Mouse (Mus musculus): ENCODE measurements around the gene Gss. TPM values are rescaled to one million over a fixed set of nuclear protein-coding genes. Genes with fewer than 3 reads are reported as not detected.

The Gss gene
- polyA plus RNA-seq, 1 experiment from 2014 or later = 49.3 TPM

DNA sequence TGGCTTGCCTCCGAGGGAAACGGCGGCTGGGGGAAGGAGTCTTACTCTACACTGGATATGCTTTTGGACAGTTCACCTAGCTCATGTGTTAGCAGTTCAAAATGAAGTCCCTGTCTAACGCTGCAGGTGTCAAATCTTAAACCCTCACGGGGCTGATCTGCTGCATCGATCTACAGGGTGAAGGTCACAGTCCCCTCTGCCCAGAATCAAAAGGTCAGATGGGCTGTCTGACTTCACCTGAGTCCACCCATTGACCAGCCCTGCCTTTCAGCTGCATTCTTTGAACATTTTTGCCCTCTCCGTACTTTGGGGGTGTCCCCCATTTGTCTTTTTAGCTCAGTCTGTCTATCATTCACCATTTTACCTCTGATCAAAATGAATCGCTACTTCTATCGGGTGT, 7.5 kb downstream of the Gss start:
- H3K27me3 ChIP-seq (ENCODE audit: insufficient read depth, low read length) = no peaks in the 10 kb centered on the region
- peaks cover 15% of the 10 kb centered on the region for H3K4me1 ChIP-seq (ENCODE audit: insufficient read depth)
- no peaks in the 10 kb centered on the region for H3K9me3 ChIP-seq (ENCODE audit: low read length)
- no peak for TF ChIP-seq CTCF (IDR thresholded peaks at IDR 0.05; ENCODE audit: low read depth)
- TF ChIP-seq EP300 (IDR thresholded peaks at IDR 0.05; ENCODE audit: low read depth) = no peak
- H3K9ac ChIP-seq (replicated peaks) = no peak overlapping the region
- peak; percentile 46 for ATAC-seq
- 0 out of 2 replicates have a peak overlapping the region, but pooled peaks have one; percentile 16 for H3K27ac ChIP-seq (ENCODE audit: low read depth)
- no peak overlapping the region for H3K4me3 ChIP-seq (ENCODE audit: low read depth, low read length)
- H3K4me2 ChIP-seq (ENCODE audit: low read depth, low read length) = peak overlapping the region; percentile 46; the same call in 1 of the 2 replicates
- no peak for DNase-seq
- 69% methylated on average over 9 of the region's 9 CpGs for WGBS (ENCODE audit: insufficient replicate concordance)
- 0 out of 2 replicates have a peak, but pooled peaks cover 9% of the 10 kb centered on the region for H3K36me3 ChIP-seq (replicated peaks; ENCODE audit: insufficient read depth, low read length)

DNA sequence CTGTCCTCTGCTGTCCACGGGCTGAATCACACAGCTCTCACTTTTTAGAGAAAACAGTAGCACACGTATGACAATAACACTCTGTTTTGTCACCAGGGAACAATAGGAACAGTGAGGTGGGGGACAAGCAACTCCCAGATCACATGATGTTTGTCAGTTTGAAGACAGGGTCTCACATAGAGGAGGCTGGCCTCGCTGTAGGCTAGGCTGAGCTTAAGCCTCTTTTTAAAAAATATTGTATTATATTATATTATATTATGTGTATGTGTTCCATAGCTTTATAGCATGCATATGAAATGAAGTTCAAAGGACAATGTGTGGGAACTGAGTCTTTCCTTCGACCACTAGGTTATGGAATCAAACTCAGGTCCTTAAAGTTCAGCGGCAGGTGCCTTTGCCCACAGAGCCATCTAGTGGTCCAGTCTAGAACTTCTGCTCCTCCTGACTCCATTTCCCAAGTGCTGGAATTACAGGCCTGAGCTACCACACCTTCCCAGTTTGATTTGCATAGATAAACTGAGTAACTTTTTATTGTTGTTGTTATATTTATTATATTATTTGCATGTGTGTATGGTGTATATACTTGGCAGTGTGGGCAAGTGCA, 8.6 kb downstream of the Gss start:
- 0 out of 2 replicates have a peak, but pooled peaks cover 7% of the 10 kb centered on the region for H3K4me1 ChIP-seq (ENCODE audit: insufficient read depth)
- no peak overlapping the region for H3K27ac ChIP-seq (ENCODE audit: low read depth)
- H3K4me3 ChIP-seq (ENCODE audit: low read depth, low read length) = no peak overlapping the region
- H3K36me3 ChIP-seq (replicated peaks; ENCODE audit: insufficient read depth, low read length) = 0 out of 2 replicates have a peak, but pooled peaks cover 9% of the 10 kb centered on the region
- ATAC-seq (no peak; the same call in 1 of the 2 replicates), DNase-seq (peak; percentile 61)
- TF ChIP-seq CTCF (IDR thresholded peaks at IDR 0.05; ENCODE audit: low read depth) = peak; percentile 93
- no peak for TF ChIP-seq EP300 (IDR thresholded peaks at IDR 0.05; ENCODE audit: low read depth)
- H3K9ac ChIP-seq (replicated peaks) = no peak overlapping the region
- no peaks in the 10 kb centered on the region for H3K9me3 ChIP-seq (ENCODE audit: low read length)
- no peaks in the 10 kb centered on the region for H3K27me3 ChIP-seq (ENCODE audit: insufficient read depth, low read length)
- H3K4me2 ChIP-seq (ENCODE audit: low read depth, low read length) = no peak overlapping the region
- 56% methylated on average over 5 of the region's 5 CpGs for WGBS (ENCODE audit: insufficient replicate concordance)

DNA sequence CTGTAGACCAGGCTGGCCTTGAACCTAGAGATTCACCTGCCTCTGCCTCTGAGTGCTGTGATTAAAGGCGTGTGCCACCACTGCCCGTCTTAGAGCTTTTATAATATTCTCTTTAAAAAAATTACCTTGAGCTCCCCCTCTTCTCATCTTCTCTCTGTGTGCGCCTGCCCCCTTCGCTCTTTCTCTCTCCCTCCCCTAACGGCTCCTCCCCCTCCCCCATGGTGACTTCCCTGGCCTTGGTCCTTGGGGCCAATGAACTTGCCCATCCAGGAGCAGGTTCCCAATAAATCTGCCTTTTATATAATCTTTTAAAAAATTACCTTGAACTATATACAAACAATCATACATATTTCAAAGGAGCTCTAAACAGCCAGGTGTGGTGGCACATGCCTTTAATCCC, 9.6 kb downstream of the Gss start:
- WGBS (ENCODE audit: insufficient replicate concordance) = 91% methylated on average over 5 of the region's 5 CpGs
- DNase-seq (no peak), ATAC-seq (no peak)
- Histone ChIP-seq H3K4me3 (ENCODE audit: low read depth, low read length) (no peak overlapping the region), H3K27me3 (ENCODE audit: insufficient read depth, low read length) (no peaks in the 10 kb centered on the region), H3K4me1 (ENCODE audit: insufficient read depth) (0 out of 2 replicates have a peak, but pooled peaks cover 7% of the 10 kb centered on the region), H3K27ac (ENCODE audit: low read depth) (no peak overlapping the region), H3K9ac (replicated peaks) (no peak overlapping the region), H3K9me3 (ENCODE audit: low read length) (no peaks in the 10 kb centered on the region), H3K36me3 (replicated peaks; ENCODE audit: insufficient read depth, low read length) (peaks cover 13% of the 10 kb centered on the region), H3K4me2 (ENCODE audit: low read depth, low read length) (no peak overlapping the region)
- no peak for TF ChIP-seq CTCF (IDR thresholded peaks at IDR 0.05; ENCODE audit: low read depth)
- TF ChIP-seq EP300 (IDR thresholded peaks at IDR 0.05; ENCODE audit: low read depth) = no peak

- ATAC-seq (no peak), DNase-seq (no peak)
- H3K4me3 ChIP-seq (ENCODE audit: low read depth, low read length) = no peak overlapping the region
- H3K9me3 ChIP-seq (ENCODE audit: low read length) = no peaks in the 10 kb centered on the region
- no peak overlapping the region for H3K9ac ChIP-seq (replicated peaks)
- H3K4me2 ChIP-seq (ENCODE audit: low read depth, low read length) = no peak overlapping the region
- H3K4me1 ChIP-seq (ENCODE audit: insufficient read depth) = 0 out of 2 replicates have a peak, but pooled peaks cover 7% of the 10 kb centered on the region
- peaks cover 14% of the 10 kb centered on the region for H3K36me3 ChIP-seq (replicated peaks; ENCODE audit: insufficient read depth, low read length)
- TF ChIP-seq EP300 (IDR thresholded peaks at IDR 0.05; ENCODE audit: low read depth) = no peak
- no peak for TF ChIP-seq CTCF (IDR thresholded peaks at IDR 0.05; ENCODE audit: low read depth)
- no peak overlapping the region for H3K27ac ChIP-seq (ENCODE audit: low read depth)
- WGBS (ENCODE audit: insufficient replicate concordance) = 71% methylated on average over 4 of the region's 4 CpGs
- H3K27me3 ChIP-seq (ENCODE audit: insufficient read depth, low read length) = no peaks in the 10 kb centered on the region
These were observed 10.1 kb downstream of the Gss start for GRCm38 (mm10) chr2:155582384-155582995.

DNA sequence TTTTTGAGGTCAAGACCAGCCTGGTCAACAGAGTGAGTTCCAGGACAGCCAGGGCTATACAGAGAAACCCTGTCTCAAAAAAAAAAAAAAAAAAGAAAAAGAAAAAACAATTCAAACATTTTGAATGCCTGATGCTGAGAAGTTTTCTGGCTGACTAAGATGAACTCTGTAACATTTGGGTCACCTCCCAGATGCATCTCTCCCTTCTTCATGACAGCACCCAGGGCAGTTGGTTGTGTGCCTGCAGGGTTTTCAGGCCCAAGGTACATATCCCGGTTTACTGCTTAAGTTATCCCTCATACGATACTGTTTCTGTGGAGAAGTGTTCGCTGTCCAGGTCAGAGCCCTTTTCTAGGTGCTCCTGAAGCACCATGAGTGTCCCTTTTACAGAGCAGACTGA, 12.3 kb downstream of the Gss start:
- TF ChIP-seq CTCF (IDR thresholded peaks at IDR 0.05; ENCODE audit: low read depth) (no peak), EP300 (IDR thresholded peaks at IDR 0.05; ENCODE audit: low read depth) (no peak)
- 88% methylated on average over 3 of the region's 3 CpGs for WGBS (ENCODE audit: insufficient replicate concordance)
- Histone ChIP-seq H3K9ac (replicated peaks) (no peak overlapping the region), H3K36me3 (replicated peaks; ENCODE audit: insufficient read depth, low read length) (peaks cover 21% of the 10 kb centered on the region), H3K27me3 (ENCODE audit: insufficient read depth, low read length) (no peaks in the 10 kb centered on the region), H3K4me1 (ENCODE audit: insufficient read depth) (0 out of 2 replicates have a peak, but pooled peaks cover 4% of the 10 kb centered on the region), H3K9me3 (ENCODE audit: low read length) (no peaks in the 10 kb centered on the region), H3K4me2 (ENCODE audit: low read depth, low read length) (no peak overlapping the region), H3K4me3 (ENCODE audit: low read depth, low read length) (no peak overlapping the region), H3K27ac (ENCODE audit: low read depth) (no peak overlapping the region)
- ATAC-seq (no peak), DNase-seq (no peak)

DNA sequence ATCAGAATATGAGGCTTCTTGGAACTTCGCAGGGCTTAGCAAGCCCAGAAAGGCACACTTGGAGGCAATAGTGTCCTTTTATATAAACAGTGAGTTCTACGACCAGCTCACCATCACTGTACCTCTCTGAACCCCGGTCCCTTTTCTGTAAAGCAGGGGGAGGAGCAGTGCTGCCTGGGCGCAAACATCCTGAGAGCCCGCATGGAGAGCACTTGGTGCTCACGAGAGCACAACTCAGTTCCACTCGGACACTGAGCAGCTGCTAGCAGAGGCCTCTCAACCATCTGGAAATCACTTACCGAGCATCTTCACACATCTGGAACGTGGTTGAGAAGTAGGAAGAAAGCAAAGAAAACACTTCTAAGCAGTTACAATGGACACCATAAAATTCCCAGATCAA, 16.0 kb downstream of the Gss start:
- Histone ChIP-seq H3K27ac (ENCODE audit: low read depth) (no peak overlapping the region), H3K9me3 (ENCODE audit: low read length) (no peaks in the 10 kb centered on the region), H3K9ac (replicated peaks) (no peak overlapping the region), H3K4me1 (ENCODE audit: insufficient read depth) (peaks cover 3% of the 10 kb centered on the region; the same call in 1 of the 2 replicates), H3K36me3 (replicated peaks; ENCODE audit: insufficient read depth, low read length) (peaks cover 29% of the 10 kb centered on the region), H3K4me2 (ENCODE audit: low read depth, low read length) (no peak overlapping the region), H3K27me3 (ENCODE audit: insufficient read depth, low read length) (no peaks in the 10 kb centered on the region), H3K4me3 (ENCODE audit: low read depth, low read length) (no peak overlapping the region)
- 90% methylated on average over 9 of the region's 9 CpGs for WGBS (ENCODE audit: insufficient replicate concordance)
- ATAC-seq (no peak), DNase-seq (no peak)
- TF ChIP-seq EP300 (IDR thresholded peaks at IDR 0.05; ENCODE audit: low read depth) (no peak), CTCF (IDR thresholded peaks at IDR 0.05; ENCODE audit: low read depth) (no peak)
